Mouse (Mus musculus) CD4-positive helper T cell, adult 2 months (primary cell): ENCODE results near the gene Cytip.
A peak's percentile ranks its signal among the peaks of the same experiment; 100 is the strongest.

Experiments used
- DNase-seq: peaks from one replicate; pipeline ENCODE4 v3.0.0-alpha.2; 2012; ENCODE audit warnings: low read depth, missing footprints, low spot score

Gene Cytip

GRCm38 (mm10) chr2:58161813-58162212 lies 33.5 kb downstream of the Cytip start:
- DNase-seq, result peak; percentile 65

DNA sequence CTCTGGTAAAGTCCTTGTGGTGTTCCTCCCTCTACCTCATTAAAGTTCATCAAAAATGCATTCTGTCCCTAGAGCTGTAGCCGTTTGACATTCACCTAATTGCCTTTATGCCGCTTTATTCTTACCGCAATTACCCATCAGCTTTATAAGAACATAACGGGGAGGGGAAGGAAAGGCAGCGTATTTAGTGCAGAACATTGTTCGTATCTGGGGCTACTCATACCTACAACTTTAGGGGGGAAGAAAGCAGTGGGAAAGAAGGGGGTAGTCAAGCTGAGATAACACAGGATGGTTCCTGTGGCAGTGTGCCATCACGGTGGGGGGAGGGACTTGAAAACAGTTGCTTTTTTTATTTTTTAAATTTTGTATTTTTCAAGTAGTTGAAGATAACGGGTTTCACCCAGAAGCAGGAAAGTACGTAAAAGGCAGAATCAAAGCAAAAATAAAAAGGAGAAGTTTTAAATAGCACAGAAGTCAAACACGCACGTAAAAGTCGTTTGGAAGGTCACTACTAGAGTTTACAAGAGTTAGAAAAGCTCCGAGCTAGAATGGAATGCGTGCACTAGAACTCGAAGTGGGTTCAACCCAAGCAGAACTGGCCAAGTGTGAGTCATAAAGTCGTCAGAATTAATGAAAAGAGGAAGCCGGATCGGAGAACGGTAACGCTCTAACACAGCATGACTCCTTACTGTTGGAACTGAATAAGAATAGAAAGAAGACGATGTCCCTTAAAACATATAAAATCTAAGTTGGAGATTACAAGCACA lies 34.6 kb downstream of the Cytip start:
- DNase-seq, result peak; percentile 74

GRCm38 (mm10) chr2:58159880-58160279 lies 35.5 kb downstream of the Cytip start:
- DNase-seq, result peak; percentile 86

DNA sequence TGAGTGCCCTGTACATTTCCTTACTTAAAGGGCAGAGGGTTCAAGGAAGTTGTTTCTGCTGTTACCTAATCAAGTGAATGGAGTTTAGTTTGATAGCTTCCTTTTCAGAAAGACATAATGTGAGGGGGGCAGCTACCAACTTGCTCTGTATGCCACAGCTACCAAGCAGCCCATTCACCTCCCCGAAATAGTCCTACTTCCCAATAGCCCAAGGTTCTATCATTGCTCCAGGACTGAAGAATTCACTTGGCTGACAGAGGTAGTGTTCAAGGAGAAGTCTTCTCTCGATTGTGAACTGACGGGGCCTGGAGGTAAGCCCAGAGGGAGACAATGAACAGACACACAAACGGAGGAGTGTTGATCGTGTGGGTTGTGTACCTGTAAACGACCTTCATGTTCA lies 36.2 kb downstream of the Cytip start:
- peak; percentile 66 for DNase-seq

DNA sequence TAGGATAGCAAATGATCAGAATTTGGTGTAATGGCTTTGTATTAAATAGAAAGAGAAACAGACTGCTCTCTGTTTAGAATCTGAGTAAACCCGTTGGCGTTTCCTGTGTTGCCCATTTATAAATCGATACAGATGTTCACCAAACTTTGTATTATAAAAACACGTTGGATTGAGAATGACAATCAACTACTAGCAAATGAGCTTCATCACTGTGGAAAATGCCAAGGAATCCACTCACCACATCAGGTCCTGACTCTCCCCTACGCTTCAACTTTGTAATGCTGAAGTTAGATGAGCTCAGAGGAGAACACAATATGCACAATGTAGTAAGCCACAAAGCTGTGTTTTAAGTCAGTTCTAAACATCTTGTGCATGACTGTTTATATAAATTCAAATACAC lies 36.8 kb downstream of the Cytip start:
- peak; percentile 60 for DNase-seq

DNA sequence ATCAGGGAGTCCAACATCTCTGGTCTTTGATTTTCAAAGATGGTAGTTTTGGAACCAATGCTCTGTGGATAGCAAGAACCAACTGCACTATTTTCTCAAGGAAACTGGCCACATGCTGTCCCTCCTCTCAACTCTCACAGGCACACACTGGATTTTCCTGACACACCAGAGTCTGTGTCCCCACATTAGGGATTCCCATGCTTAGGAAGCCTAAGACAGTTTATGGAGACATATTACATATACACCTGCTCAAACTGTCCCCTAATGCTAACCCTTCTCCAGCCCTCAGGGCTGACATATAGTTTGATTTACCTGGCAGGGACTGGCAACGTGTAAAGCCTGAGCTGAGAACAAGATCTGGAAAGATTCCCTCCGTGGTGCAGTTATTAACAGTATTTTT lies 37.2 kb downstream of the Cytip start:
- DNase-seq, result peak; percentile 62

DNA sequence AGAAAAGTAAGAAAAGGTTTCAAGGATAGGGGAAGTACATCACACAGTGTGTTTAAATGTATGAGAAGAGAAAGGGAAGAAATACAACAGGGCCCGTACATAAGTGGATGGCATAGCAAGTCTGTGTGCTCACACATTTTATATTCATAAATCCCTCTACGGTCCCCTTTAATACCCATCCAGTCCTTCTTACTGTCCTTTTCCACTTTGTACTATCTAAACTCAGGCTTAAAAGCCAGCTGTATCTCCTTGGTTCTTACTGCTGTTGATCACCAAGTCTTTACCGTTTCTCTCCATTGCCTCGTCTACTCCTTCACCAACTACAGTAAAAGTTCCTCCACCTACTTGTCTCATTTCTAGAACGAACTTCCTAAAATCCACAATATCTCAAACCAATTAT lies 37.9 kb downstream of the Cytip start:
- no peak for DNase-seq

DNA sequence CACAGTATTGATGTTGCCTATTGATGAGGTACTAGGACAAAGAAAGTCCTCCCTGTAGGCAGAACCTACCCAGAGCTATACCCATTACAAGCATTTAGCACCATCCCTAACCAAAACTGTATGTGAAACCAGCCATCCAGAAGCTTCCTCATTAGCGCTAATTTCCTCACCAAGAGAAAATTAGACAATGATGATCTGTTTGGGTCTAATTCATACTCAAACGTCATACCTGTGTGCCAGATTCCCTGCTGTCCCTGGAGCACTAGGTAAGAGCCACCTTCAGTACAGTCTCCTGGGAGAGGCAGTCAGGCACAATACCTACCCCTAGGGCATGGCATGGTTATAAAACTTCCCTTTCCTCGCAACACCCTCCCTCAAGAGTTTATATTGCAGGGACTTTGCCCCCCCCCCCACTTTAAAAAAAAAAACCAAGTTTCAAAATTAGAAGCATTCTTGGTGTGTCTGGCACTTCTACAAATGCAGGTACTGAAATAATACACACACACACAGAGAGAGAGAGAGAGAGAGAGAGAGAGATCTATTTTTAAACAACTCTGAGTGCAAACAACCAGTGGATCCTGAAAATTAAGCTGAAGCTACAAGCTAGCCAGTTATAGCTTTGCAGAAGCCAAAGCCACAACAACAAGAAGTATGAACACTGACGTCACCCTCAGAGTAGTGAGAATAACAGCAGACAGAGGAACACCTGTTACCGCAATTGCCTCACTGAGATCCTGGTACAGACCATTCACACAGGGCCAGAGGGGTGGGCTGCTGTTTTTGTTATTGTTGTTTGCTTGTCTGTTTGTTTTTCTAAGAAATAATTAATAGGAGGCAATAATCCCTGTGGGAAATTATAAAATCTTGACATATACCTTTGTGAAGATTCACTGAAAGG lies 38.6 kb downstream of the Cytip start:
- peak; percentile 94 for DNase-seq

DNA sequence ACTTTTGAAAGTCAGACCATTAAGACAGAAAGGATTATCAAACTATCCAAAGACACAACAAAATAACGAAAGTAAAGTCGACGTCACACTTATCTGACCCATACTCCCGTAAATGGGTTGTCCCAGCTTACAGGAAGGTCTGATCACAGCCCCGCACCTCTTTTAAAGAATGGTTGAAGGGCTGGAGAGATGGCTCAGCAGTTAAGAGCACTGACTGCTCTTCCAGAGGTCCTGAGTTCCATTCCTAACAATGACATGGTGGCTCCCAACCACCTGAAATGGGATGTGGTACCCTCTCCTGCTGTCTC lies 39.3 kb downstream of the Cytip start:
- peak; percentile 82 for DNase-seq

DNA sequence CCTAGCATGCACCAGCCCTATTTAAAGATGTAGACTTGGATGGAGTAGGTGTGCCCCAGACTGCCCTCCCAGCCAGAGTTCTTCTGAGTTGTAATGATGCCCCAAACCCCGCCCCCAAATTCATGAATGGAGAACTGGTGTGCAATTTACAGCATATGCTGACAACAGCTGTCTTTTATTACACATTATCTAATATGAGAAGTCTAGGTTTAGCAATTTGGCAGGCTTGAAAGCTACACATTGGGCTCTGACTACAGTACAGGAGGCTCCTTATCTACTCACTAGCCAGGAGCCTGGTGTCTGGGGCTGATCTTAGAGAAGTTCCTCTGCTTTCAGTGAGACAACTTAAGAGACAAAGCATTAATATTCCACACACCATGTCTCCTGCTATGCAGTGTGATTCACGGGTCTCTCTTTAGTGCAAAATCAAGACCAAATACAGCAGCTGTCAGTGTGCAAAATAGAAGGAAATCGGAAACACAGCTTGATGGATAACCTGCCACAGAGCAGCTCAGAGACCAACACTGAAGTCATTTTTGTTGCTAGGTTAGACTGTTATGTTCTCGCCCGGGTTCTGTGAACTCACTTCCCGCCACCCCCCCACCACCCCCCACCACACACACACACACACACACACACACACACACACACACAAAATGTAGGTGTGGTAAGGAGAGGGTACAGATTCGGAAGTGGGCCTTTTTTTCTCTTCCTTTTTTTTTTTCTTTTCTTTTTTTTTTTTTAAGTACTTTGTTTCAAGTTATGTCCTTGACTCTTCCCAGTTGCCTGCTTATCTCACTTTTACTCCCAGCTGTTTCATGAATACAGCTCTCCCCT lies 39.8 kb downstream of the Cytip start:
- peak; percentile 86 for DNase-seq

DNA sequence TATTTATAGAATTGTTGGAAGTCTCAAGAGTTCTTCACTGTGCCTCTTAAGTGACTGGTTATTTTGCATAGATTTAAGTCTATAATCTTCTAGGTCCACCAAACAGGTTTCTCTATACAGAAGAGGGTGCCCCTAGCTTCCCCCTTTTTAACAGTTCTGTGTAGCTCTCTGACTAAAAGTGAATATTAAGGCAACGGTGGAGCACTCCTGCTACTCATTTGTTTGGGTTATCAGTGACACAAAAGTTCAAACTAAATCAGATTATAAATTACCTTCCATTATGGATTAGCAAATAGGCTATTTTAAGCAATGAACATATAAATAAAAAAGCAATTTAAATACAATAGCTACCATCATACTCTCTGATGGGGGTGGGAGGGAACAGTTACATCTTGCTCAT lies 40.8 kb downstream of the Cytip start:
- no peak for DNase-seq

DNA sequence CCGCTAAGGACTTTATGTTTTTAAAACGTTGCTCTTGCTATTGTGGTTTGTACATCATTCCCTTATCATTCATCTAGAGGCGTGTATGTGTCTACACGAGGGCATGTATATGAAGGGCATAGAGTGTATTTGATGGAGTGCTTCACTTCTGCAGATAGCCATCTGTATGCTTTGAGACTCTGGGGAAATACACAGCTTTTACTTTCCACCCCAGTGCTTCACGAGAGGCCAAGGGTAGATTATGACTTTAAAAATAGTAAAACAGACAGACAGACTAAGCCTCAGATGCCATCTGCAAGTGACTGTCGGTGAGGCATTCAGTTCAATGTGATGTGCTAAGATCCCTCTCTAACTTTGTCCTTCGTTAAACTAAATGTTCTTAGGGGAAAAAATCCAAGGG lies 41.6 kb downstream of the Cytip start:
- DNase-seq, result peak; percentile 84

DNA sequence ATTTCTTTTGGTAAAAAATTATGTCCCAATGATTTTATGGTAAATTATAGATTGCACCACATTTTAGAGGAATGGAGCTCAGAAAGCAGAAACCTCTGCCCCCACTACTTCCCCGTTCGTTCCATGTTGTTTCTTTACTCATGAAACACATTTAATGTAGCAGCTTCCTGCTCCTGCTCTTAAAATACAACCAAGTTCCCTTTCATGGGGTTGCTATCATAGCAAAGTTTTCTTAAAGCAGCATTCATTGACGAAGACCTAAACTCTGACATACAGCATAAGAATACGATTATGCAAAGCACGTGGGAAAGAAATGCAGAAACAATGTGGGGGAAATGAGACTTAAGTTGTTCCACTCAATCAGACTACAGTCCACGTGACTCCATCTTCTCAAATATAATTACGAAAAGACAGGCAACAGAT lies 45.3 kb downstream of the Cytip start:
- peak; percentile 51 for DNase-seq

DNA sequence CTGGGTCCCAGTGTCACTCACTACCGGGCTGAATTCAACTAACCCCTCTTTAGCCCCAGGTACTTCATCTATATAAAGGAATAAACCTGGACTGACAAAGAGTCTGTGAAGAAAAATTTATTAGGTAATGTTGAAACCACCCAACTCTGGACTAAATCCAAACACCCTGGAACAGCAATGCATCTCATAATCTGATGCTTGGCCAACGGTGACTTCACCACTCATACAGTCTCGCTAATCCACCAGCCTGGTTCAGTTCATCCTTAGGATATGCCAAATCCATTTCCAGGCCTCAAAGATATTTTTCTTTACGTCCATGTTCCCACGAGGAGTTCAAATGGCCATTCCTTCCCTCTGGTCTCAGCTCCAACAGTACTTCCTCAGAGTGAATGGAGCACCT lies 48.8 kb downstream of the Cytip start:
- no peak for DNase-seq

DNA sequence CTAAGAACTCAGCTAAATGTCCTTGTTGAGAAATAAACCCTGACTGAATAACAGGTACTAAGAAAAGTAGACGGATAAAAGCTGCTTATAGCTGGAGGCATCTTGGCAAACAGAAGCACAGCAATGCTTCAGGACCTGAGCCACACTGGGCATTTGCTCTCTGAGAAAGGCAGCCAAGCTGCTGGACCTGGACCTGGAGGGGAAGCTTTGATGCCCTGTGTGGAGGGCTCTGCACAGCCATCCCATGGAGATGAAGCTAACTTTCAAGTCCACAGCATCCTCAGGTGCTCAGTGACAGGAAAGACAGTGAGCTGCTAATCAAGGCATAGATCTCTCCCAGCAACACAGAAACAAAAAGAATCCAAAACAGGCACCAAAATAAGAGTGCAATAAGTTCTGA lies 54.8 kb downstream of the Cytip start:
- no peak for DNase-seq

GRCm38 (mm10) chr2:58138611-58139010 lies 56.7 kb downstream of the Cytip start:
- DNase-seq, result peak; percentile 58

DNA sequence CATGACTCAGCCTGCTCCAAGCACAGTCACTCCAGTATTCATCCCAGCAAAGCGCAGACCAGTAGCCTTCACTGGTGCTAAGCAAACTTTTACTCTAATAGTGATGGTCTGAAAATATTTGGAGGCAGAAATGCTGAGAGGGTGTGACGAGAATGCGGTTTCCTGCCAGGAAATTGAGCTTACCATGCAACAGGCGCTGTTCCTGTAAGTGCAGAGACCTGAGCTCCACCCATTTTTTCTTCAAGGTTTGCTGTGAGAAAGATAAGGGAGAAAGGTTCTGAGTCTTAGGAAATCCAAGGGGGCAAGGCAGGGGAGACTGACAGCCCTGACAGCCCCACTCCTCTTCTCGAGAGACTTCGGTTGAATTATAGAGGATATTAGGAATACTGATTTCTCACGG lies 57.7 kb downstream of the Cytip start:
- DNase-seq, result peak; percentile 90

DNA sequence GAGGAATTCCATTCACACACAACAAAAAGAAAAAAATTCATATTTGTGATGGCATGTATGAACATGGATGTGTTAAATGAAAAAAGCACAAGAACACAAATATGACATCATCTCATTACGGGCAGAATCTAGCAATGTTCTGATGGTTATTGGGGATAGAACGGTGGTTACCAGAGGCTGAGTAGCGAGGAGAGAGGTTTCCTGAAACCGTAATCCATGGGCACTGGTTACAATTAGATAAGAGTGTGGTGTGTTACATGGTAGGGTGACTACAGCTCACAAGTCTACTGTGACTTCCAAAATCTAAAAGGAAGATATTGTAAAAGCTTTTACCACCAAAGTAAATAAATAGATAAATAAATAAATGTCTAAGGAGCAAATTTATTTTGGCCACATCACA lies 58.8 kb downstream of the Cytip start:
- DNase-seq, result no peak

DNA sequence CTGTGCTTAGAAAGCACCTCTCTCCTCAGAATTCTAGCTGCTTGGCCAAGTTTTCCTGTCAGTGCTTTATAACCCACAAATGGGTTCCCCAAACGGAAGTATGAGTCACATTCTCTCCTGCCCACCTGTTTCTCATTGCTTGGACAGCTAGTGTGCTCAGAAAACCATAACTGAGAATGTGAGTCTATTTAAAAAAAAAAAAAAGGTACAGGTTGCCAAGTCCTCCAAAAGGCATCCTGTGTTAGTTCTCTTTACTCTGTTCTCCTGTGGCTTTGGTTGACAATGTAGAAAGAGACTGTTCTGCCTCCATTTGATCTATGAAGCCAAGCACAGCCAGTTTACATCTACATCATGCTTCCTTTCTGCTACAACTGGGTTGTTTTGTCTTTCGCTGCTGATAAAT lies 60.3 kb downstream of the Cytip start:
- DNase-seq, result peak; percentile 80

DNA sequence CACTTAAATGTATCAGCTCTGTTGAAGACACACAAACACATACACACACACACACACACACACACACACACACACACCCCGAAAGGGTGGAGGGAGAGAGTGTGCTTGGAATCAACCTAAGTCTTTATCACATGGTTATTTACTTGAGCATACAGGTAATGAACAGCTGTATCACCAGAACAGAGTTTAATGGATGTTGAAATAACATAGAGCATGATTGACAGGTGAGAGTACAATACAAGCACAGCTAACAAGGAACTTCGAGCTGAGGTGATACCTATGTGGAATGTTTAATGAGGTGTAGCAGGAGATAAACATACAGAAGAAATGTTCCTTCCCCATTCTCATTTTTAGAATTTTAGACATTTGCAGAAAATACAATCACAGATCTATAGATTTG lies 62.7 kb downstream of the Cytip start:
- no peak for DNase-seq

DNA sequence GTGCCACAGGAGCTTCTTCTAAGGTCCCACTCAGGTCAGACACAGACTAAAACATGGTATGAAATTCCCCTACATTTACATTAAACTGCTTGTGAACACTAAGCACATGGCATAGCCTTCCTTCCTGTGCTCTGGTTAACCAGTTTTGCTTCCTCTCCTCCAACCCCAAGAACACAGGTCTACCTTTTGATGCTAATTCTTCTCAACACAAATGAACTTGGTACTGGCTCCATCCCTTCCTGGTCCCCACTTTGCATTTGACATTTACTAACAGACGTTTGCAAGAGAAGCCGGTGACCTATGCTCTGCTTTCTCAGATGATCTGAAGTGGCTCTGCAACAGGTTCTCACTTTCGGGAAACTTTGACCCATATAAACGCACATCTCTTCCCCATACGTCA lies 65.4 kb downstream of the Cytip start:
- DNase-seq, result peak; percentile 76

GRCm38 (mm10) chr2:58111105-58111504 lies 84.2 kb downstream of the Cytip start:
- no peak for DNase-seq
